17 mouse cellular contexts compared by ENCODE assay signal in genomic region chr13:48154414-48155105, GRCm38 (mm10).
DNase-seq lines count a peak whose midpoint lies in the region; ATAC-seq and TF ChIP-seq lines count a peak whose summit lies in the region.
"Had no signal": no experiment of that assay in that cellular context is flagged by ENCODE, and none has a peak within 500 bp of the region (broad histone marks: within the 10 kb centered on the region; RNA-seq: fewer than 3 reads in every experiment).

No protein-coding gene starts in this region.

- H3K4me1 ChIP-seq in forebrain, embryonic 10.5 days = peaks cover 75% of the 10 kb centered on the region
- 0 out of 2 replicates have a peak, but pooled peaks cover 4% of the 10 kb centered on the region for H3K4me1 ChIP-seq in forebrain, postnatal 0 days (ENCODE audit: insufficient read depth)
- H3K4me1 ChIP-seq in forebrain, embryonic 15.5 days = peaks cover 43% of the 10 kb centered on the region
- H3K4me1 ChIP-seq in midbrain, embryonic 12.5 days = peaks cover 48% of the 10 kb centered on the region
- H3K4me1 ChIP-seq in intestine, embryonic 15.5 days (replicated peaks) = no peaks in the 10 kb centered on the region
- H3K4me1 ChIP-seq: liver, embryonic 15.5 days had no signal

- no peak overlapping the region for H3K4me2 ChIP-seq in forebrain, postnatal 0 days (ENCODE audit: low read depth)
- H3K4me2 ChIP-seq in forebrain, embryonic 15.5 days (replicated peaks) = no peak overlapping the region
- H3K4me2 ChIP-seq in midbrain, embryonic 12.5 days (replicated peaks) = no peak overlapping the region
- H3K4me2 ChIP-seq in intestine, embryonic 15.5 days (replicated peaks) = no peak overlapping the region
- H3K4me2 ChIP-seq: heart, embryonic 11.5 days; limb, embryonic 13.5 days; liver, embryonic 15.5 days had no signal

- DNase-seq in forebrain, embryonic 10.5 days (ENCODE audit: extremely low spot score, low spot score) = peak; percentile 65
- DNase-seq in forebrain, postnatal 0 days = no peak
- peak; percentile 84 for DNase-seq in brain, embryonic 14.5 days (ENCODE audit: low read depth)
- DNase-seq in right cerebral cortex, postnatal 10 days (ENCODE audit: low spot score in 2 of 2) = no peak
- DNase-seq in lung, postnatal 36 days = no peak
- DNase-seq: lung, postnatal 10 days; spleen, adult 18-20 months; thymus, postnatal 14 days had no signal

- WGBS in forebrain, embryonic 10.5 days = 18% methylated on average over 6 of the region's 6 CpGs
- WGBS in forebrain, postnatal 0 days = 9% methylated on average over 6 of the region's 6 CpGs
- WGBS in forebrain, embryonic 15.5 days = 6% methylated on average over 6 of the region's 6 CpGs
- WGBS in midbrain, embryonic 12.5 days = 15% methylated on average over 6 of the region's 6 CpGs
- WGBS in intestine, embryonic 15.5 days = 44% methylated on average over 6 of the region's 6 CpGs

- no peaks in the 10 kb centered on the region for H3K36me3 ChIP-seq in forebrain, embryonic 10.5 days (replicated peaks)
- H3K36me3 ChIP-seq in forebrain, postnatal 0 days (ENCODE audit: insufficient read depth) = no peaks in the 10 kb centered on the region
- no peaks in the 10 kb centered on the region for H3K36me3 ChIP-seq in forebrain, embryonic 15.5 days
- H3K36me3 ChIP-seq in midbrain, embryonic 12.5 days = no peaks in the 10 kb centered on the region
- no peaks in the 10 kb centered on the region for H3K36me3 ChIP-seq in intestine, embryonic 15.5 days
- H3K36me3 ChIP-seq: limb, embryonic 13.5 days; liver, embryonic 15.5 days had no signal

- H3K4me3 ChIP-seq in forebrain, embryonic 10.5 days = peak overlapping the region; percentile 21; the same call in 1 of the 2 replicates
- no peak overlapping the region for H3K4me3 ChIP-seq in forebrain, postnatal 0 days (ENCODE audit: low read depth, low read length)
- H3K4me3 ChIP-seq in forebrain, embryonic 15.5 days = no peak overlapping the region
- no peak overlapping the region for H3K4me3 ChIP-seq in midbrain, embryonic 12.5 days
- H3K4me3 ChIP-seq in intestine, embryonic 15.5 days (replicated peaks) = no peak overlapping the region
- H3K4me3 ChIP-seq: erythroblast, embryonic 14.5 days; limb, embryonic 13.5 days; liver, embryonic 15.5 days had no signal

- ATAC-seq in forebrain, postnatal 0 days = no peak
- ATAC-seq in forebrain, embryonic 15.5 days (replicated peaks) = peak; percentile 32; the same call in 1 of the 2 replicates
- no peak for ATAC-seq in midbrain, embryonic 12.5 days (ENCODE audit: low FRiP score, low read depth)
- no peak for ATAC-seq in intestine, embryonic 15.5 days
- ATAC-seq: intestine, embryonic 16.5 days had no signal

- H3K9ac ChIP-seq in forebrain, postnatal 0 days = no peak overlapping the region
- no peak overlapping the region for H3K9ac ChIP-seq in forebrain, embryonic 15.5 days (replicated peaks)
- no peak overlapping the region for H3K9ac ChIP-seq in midbrain, embryonic 12.5 days (replicated peaks)
- no peak overlapping the region for H3K9ac ChIP-seq in intestine, embryonic 15.5 days
- H3K9ac ChIP-seq: limb, embryonic 13.5 days; liver, embryonic 15.5 days had no signal

- H3K9me3 ChIP-seq in forebrain, embryonic 10.5 days = peaks cover 5% of the 10 kb centered on the region; the same call in 1 of the 2 replicates
- H3K9me3 ChIP-seq in forebrain, postnatal 0 days (ENCODE audit: low read length) = no peaks in the 10 kb centered on the region
- no peaks in the 10 kb centered on the region for H3K9me3 ChIP-seq in forebrain, embryonic 15.5 days
- no peaks in the 10 kb centered on the region for H3K9me3 ChIP-seq in midbrain, embryonic 12.5 days
- no peaks in the 10 kb centered on the region for H3K9me3 ChIP-seq in intestine, embryonic 15.5 days
- H3K9me3 ChIP-seq: limb, embryonic 13.5 days; liver, embryonic 15.5 days had no signal

- TF ChIP-seq POLR2A in brain, embryonic 14.5 days (IDR thresholded peaks at IDR 0.05; ENCODE audit: borderline replicate concordance, extremely low read depth, insufficient read depth, insufficient read length, poor library complexity, severe bottlenecking) = no peak

- no peaks in the 10 kb centered on the region for H3K27me3 ChIP-seq in forebrain, embryonic 10.5 days (ENCODE audit: poor library complexity, severe bottlenecking)
- no peaks in the 10 kb centered on the region for H3K27me3 ChIP-seq in forebrain, postnatal 0 days (ENCODE audit: insufficient read depth, low read length)
- no peaks in the 10 kb centered on the region for H3K27me3 ChIP-seq in forebrain, embryonic 15.5 days
- H3K27me3 ChIP-seq in midbrain, embryonic 12.5 days = no peaks in the 10 kb centered on the region
- H3K27me3 ChIP-seq in intestine, embryonic 15.5 days (replicated peaks) = no peaks in the 10 kb centered on the region
- H3K27me3 ChIP-seq: CH12.LX; liver, embryonic 15.5 days had no signal

- TF ChIP-seq CTCF in forebrain, postnatal 0 days (IDR thresholded peaks at IDR 0.05; ENCODE audit: low read depth) = no peak
- no peak for TF ChIP-seq CTCF in brain, embryonic 14.5 days (IDR thresholded peaks at IDR 0.05; ENCODE audit: borderline replicate concordance, extremely low read depth, insufficient read depth, insufficient read length)

- peak overlapping the region; percentile 88 for H3K27ac ChIP-seq in forebrain, embryonic 10.5 days
- H3K27ac ChIP-seq in forebrain, postnatal 0 days (ENCODE audit: low read depth, low read length) = no peak overlapping the region
- peak overlapping the region; percentile 56 for H3K27ac ChIP-seq in forebrain, embryonic 15.5 days (replicated peaks)
- H3K27ac ChIP-seq in midbrain, embryonic 12.5 days (replicated peaks) = peak overlapping the region; percentile 72
- H3K27ac ChIP-seq in intestine, embryonic 15.5 days = no peak overlapping the region
- H3K27ac ChIP-seq: limb, embryonic 13.5 days; liver, embryonic 15.5 days had no signal

Comparison
In these comparisons a context has a peak if more than half of its experiments do, and no peak if none do; other contexts are left out.
1. DNase-seq: peak in forebrain, embryonic 10.5 days (single experiment) and brain, embryonic 14.5 days (single experiment); none in forebrain, postnatal 0 days (single experiment), right cerebral cortex, postnatal 10 days (0 of 2) and lung, postnatal 36 days (single experiment).
2. H3K27ac ChIP-seq: peak in forebrain, embryonic 10.5 days (single experiment), forebrain, embryonic 15.5 days (single experiment) and midbrain, embryonic 12.5 days (single experiment); none in forebrain, postnatal 0 days (single experiment) and intestine, embryonic 15.5 days (single experiment).